Mouse (Mus musculus) G1E (cell line): Measurements from ENCODE around the gene Gdpd2. TPM values are rescaled to one million over a fixed set of nuclear protein-coding genes. Genes with fewer than 3 reads are reported as not detected.

ENCODE experiments used
- ATAC-seq: 2 replicates; pipeline ENCODE4 v1.8.0; 2016; ENCODE audit warnings: mild to moderate bottlenecking; ENCODE audit not compliant: insufficient number of reproducible peaks, poor library complexity, low FRiP score, severe bottlenecking; ENCODE audit errors: extremely low read depth
- DNase-seq: peaks from one replicate; pipeline ENCODE4 v3.0.0; 2012; ENCODE audit warnings: low spot score
- H3K27me3 ChIP-seq: 2 replicates; pipeline ENCODE4 v1.6.1; 2012; ENCODE audit warnings: mild to moderate bottlenecking, low read length, inconsistent platforms; ENCODE audit not compliant: insufficient read depth
- H3K36me3 ChIP-seq: replicated peaks from 2 replicates; pipeline ENCODE3; 2012; ENCODE audit warnings: mild to moderate bottlenecking, inconsistent platforms
- H3K4me1 ChIP-seq: 2 replicates; pipeline ENCODE4 v1.6.1; 2012; ENCODE audit warnings: low read depth, low read length, inconsistent platforms, mixed read lengths; ENCODE audit not compliant: insufficient read depth
- H3K4me3 ChIP-seq: 2 replicates; pipeline ENCODE4 v1.5.1; 2012; ENCODE audit warnings: low read depth, mild to moderate bottlenecking, inconsistent platforms, low read length, moderate library complexity, mixed read lengths
- H3K9me3 ChIP-seq: replicated peaks from 2 replicates; pipeline ENCODE4 v1.6.1; 2012; ENCODE audit warnings: inconsistent platforms
- CTCF ChIP-seq: IDR thresholded peaks from 2 replicates; pipeline ENCODE4 v1.5.1; 2012; ENCODE audit warnings: low read depth, low read length, inconsistent platforms, mixed read lengths
- GATA1 ChIP-seq: IDR thresholded peaks from 2 replicates; pipeline ENCODE4 v1.6.1; 2012; ENCODE audit warnings: borderline replicate concordance, low read length, inconsistent platforms, mixed read lengths
- GATA2 ChIP-seq: IDR thresholded peaks from 2 replicates; pipeline ENCODE4 v1.6.1; 2012; ENCODE audit warnings: low read depth, low read length, inconsistent platforms, borderline replicate concordance
- POLR2AphosphoS5 ChIP-seq: IDR thresholded peaks from 2 replicates; pipeline ENCODE4 v1.6.1; 2012; ENCODE audit warnings: low read depth, low read length, inconsistent platforms; ENCODE audit not compliant: insufficient replicate concordance
- TAL1 ChIP-seq: conservative IDR thresholded peaks from 2 replicates; pipeline ENCODE4 v1.6.1; 2012; ENCODE audit warnings: low read depth, low read length, inconsistent platforms, mixed read lengths
- polyA plus RNA-seq: library from polyadenylated mRNA; stranded (reverse); fragments of >175 nt; gene quantifications from 2 replicates; pipeline ENCODE4 v1.2.3, GENCODE M21; 2012
- total RNA-seq, 2 experiments: library from RNA; stranded (forward) in 1 of 2; stranded (reverse) in 1 of 2; fragments of 200-1000 nt in 1 of 2; fragments of >200 nt in 1 of 2; fragmentation: Nextera tagmentation in 1 of 2; gene quantifications; 2 replicates each; pipeline ENCODE4 v1.2.3; 2014 to 2017

The Gdpd2 gene
- total and polyA plus RNA-seq, 3 experiments = 0.16 TPM; not detected in 2

DNA sequence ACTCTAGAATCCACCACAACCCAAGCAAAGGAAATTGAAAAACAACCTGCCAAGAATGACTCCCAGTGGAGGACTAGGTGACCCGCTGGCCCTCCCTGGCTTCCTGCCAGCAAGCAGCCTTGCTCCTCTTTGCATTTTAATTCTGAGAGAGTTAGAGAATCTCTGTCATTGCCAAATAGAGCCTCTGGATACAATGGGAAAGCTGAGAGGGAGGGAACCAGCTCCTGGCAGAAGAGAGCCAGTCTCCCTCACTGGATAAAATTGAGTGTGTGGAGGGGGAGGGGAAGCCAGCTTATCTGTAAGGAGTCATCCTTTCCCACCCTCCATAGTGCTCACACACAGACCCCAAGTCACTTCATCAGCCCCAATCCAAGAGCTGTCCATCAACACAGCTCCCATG, 726 bp upstream of the Gdpd2 start:
- no peak for DNase-seq
- H3K27me3 ChIP-seq = peaks cover 11% of the 10 kb centered on the region; the same call in 1 of the 2 replicates

DNA sequence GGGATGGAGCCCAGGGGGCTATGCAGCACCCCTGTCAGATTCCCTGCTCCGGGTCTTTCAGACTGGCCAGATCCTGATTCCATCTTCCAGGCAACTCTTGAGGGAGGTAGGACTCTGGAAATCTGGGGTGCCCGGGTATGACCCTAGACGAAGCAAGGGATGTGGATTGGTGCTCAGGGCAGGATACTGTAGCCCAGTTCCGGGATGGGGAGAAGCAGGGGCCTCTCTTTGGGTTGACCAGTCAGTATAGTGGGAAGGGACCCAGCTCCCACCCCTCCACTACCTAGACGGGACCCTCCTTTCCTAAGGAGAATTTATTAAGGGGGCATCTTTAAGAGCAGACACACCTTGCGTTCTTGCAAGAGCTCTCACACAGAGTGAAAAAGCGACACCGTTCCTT, 593 bp downstream of the Gdpd2 start:
- ATAC-seq = no peak
- Histone ChIP-seq H3K27me3 (peaks cover 11% of the 10 kb centered on the region; the same call in 1 of the 2 replicates), H3K36me3 (peaks cover 25% of the 10 kb centered on the region), H3K4me1 (no peaks in the 10 kb centered on the region; the same call in 1 of the 2 replicates), H3K4me3 (no peak overlapping the region), H3K9me3 (no peaks in the 10 kb centered on the region)
- no peak for DNase-seq
- TF ChIP-seq TAL1 = no peak
- no peak for TF ChIP-seq POLR2AphosphoS5
- no peak for TF ChIP-seq GATA1
- TF ChIP-seq GATA2 = no peak
- no peak for TF ChIP-seq CTCF

More for the DNA sequence above, 726 bp upstream of the Gdpd2 start:
- TF ChIP-seq POLR2AphosphoS5 (no peak), GATA2 (no peak), GATA1 (no peak)
- H3K4me3 ChIP-seq = no peak overlapping the region
- no peak for ATAC-seq
- H3K9me3 ChIP-seq = no peaks in the 10 kb centered on the region
- peaks cover 37% of the 10 kb centered on the region for H3K36me3 ChIP-seq
- H3K4me1 ChIP-seq = no peaks in the 10 kb centered on the region; the same call in 1 of the 2 replicates

DNA sequence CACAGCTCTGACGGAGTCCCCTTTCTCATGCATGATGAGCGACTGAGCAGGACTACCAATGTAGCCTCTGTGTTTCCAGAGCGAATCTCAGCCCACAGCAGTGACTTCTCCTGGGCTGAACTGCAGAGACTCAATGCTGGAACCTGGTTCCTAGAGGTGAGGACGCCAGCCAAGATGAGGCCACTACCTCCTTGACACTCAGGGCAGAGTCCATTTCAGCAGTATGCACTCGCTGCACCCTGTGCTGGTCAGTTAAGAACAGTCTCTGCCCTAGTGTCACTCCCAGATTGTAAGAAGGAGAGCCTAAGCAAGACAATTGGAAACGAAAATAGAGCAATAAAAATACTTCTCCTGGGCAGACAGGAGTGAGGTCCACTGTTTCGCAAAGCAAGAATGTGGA, 4.7 kb downstream of the Gdpd2 start:
- DNase-seq (no peak), ATAC-seq (no peak)
- no peak overlapping the region for H3K4me3 ChIP-seq
- H3K36me3 ChIP-seq = no peaks in the 10 kb centered on the region
- no peaks in the 10 kb centered on the region; the same call in 1 of the 2 replicates for H3K4me1 ChIP-seq
- H3K27me3 ChIP-seq = peaks cover 11% of the 10 kb centered on the region; the same call in 1 of the 2 replicates
- TF ChIP-seq POLR2AphosphoS5 = no peak
- TF ChIP-seq GATA2 = no peak
- TF ChIP-seq CTCF = no peak
- no peak for TF ChIP-seq GATA1
- no peak for TF ChIP-seq TAL1
- no peaks in the 10 kb centered on the region for H3K9me3 ChIP-seq

DNA sequence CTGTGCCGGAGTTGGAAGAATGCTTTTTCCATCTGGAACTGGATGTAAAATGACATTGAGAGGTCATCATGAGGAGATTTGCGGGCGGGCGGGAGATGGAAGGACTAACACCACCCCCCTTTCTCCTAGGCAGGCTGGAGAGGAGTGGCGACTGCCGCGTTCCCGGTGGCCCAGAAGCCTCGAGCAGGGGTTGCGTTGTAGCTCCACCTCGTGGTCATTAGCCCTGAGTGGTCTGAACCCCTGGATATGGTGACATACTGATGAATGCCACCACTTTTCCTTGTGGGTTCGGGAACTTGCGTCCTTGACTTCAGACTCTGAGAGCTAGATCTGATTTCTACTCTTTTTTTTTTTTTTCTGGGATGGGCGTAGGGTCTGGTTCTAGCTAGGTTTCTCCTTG, 9.2 kb downstream of the Gdpd2 start:
- Histone ChIP-seq H3K36me3 (no peaks in the 10 kb centered on the region), H3K4me1 (no peaks in the 10 kb centered on the region), H3K9me3 (no peaks in the 10 kb centered on the region), H3K4me3 (no peak overlapping the region), H3K27me3 (no peaks in the 10 kb centered on the region)
- DNase-seq (peak; percentile 2), ATAC-seq (no peak)
- no peak for TF ChIP-seq GATA2
- TF ChIP-seq GATA1 = no peak
- no peak for TF ChIP-seq TAL1
- no peak for TF ChIP-seq POLR2AphosphoS5
- no peak for TF ChIP-seq CTCF

DNA sequence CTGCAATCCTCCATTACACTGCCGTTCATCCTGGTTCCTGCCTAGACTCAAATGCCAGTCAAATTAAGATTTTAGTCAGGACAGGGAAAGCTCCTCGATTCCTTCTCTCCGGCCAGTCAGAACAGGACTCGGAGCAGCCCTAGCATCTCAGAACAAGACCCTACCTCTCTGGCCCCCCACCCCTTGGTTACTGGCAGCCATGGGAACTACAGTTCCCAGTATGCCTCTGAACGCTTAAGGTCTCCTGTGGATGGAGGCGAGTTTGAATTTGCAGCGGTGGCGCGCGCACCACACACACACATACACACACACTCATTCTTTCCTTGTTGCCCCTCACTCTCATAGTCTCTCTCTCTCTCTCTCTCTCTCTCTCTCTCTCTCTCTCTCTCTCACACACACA, 9.8 kb downstream of the Gdpd2 start:
- H3K36me3 ChIP-seq = no peaks in the 10 kb centered on the region
- no peaks in the 10 kb centered on the region for H3K27me3 ChIP-seq
- no peaks in the 10 kb centered on the region for H3K4me1 ChIP-seq
- ATAC-seq = no peak
- H3K4me3 ChIP-seq = no peak overlapping the region
- DNase-seq = no peak
- no peaks in the 10 kb centered on the region for H3K9me3 ChIP-seq
- no peak for TF ChIP-seq TAL1
- no peak for TF ChIP-seq POLR2AphosphoS5
- no peak for TF ChIP-seq GATA1
- no peak for TF ChIP-seq GATA2
- TF ChIP-seq CTCF = no peak

DNA sequence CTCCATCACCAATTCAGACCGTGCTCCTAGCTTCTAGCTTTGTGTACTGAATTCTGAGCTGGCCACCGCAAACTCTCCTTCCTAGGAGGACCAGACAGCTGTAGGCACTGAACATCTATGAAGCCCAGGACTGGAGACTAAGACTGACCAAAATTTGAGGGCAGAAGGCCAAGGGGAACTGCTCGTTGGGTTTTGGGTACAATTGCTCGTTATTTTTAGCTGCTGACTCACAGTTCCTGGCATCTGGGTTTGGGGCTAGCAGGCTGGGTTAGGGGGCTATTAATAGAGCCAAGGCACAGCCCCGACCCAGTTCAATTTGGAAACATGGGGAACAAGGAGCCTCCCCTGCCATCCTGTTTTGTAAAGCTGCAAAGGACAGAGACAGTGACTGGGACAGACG, 11.1 kb downstream of the Gdpd2 start:
- Histone ChIP-seq H3K9me3 (no peaks in the 10 kb centered on the region), H3K27me3 (no peaks in the 10 kb centered on the region), H3K4me3 (no peak overlapping the region), H3K36me3 (no peaks in the 10 kb centered on the region), H3K4me1 (no peaks in the 10 kb centered on the region)
- no peak for ATAC-seq
- TF ChIP-seq CTCF = no peak
- no peak for TF ChIP-seq GATA2
- no peak for TF ChIP-seq POLR2AphosphoS5
- no peak for TF ChIP-seq TAL1
- no peak for TF ChIP-seq GATA1
- DNase-seq = no peak

DNA sequence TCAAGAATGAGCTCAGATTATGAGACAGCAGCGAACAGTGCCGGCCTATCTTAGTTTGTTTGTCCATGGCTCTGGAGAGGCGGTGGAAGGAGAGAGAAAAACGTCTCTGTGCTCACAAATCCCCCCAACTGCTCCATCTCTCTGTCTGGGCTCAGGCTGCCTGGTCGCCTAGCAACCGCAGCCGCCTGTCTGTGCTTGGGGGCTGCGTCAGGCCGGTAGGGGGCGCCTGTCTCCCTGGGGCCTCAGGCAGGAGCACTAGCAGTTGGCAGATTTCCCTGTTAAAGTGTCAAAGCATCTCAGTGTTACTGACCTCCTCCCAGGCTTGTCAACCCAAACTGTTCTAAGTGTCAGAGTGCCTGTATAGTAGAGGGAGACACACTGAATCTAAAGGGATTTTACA, 12.3 kb downstream of the Gdpd2 start:
- DNase-seq (peak; percentile 4), ATAC-seq (no peak)
- Histone ChIP-seq H3K4me3 (no peak overlapping the region), H3K4me1 (no peaks in the 10 kb centered on the region), H3K36me3 (no peaks in the 10 kb centered on the region), H3K27me3 (no peaks in the 10 kb centered on the region), H3K9me3 (no peaks in the 10 kb centered on the region)
- TF ChIP-seq GATA1 (no peak), TAL1 (no peak), CTCF (peak; percentile 15; the same call in 1 of the 2 replicates)
